Mouse (Mus musculus) cerebellum, postnatal 25 days (tissue): ENCODE measurements around the gene Serpina6.
"Not testable (repeated sequence)": the region's sequence is repeated elsewhere in the genome, so short reads cannot be mapped to it uniquely, and the experiment has no call there.

ENCODE experiments used
- DNase-seq, 2 experiments: peaks; one replicate each; pipeline ENCODE4 v3.0.0; 2021; ENCODE audit warnings: mixed read lengths in 2 of 2

Serpina6 gene

DNA sequence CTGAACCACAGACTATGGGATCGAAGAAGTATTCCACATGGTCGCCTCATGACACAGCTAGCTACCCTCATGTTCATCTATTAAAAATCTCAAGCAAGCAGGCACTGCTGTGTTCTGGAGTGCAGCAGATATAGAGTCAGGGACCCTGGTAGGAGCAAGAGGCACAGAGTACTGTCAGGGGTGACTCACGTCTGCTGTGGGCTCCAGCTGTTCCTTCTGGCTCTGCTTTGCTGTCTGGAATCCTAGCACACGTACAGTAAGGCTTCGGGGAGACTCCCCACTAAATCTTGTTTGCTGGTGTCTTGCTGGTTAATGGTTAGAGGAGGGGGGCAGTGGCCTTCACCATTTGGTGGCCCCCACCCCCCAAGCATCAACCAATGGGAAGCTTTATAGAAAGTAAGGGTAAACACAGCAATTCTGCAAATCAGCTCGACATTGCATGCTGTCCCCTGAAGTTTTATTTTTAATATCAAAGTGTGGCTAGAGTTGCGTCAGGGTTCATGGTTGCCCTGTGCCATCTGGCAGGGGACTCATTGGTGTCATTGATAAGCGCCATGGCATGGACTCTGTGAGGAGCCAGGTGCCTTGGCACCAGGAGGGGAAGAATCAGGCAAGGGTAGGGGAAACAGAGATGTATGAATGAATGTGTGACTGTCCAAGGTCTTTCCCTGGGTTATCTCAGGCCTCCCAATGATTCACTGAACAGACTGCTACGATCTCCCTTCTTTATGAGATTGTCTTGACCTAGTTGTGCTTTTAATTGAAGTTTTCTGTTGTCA is at the start of gene Serpina6:
TSS of gene Serpina6 (minus strand) at position 365 of the 779 bp plus-strand sequence.
- no peak for DNase-seq

DNA sequence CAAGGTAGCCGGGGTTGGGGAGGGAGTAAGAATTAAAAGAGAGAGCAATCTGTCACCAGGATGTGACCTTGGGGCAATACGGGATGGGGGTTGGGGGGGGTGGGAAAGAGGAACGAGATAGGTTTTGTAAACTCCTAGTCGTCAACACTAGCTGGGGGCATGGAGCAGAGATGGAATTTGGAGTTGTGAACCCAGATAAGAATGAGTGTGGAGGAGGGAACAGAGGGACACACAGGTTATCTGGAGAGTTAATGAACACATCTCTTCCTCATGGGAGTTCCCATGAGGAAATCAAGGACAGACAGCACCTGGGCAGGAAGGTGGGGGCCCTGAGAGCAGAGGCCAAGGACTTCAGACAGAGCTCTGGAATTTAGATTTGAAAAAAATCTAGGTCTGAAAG is 49.1 kb upstream of the Serpina6 start:
- DNase-seq = no peak

GRCm38 (mm10) chr12:103705547-103705946 is 48.5 kb upstream of the Serpina6 start:
- DNase-seq = no peak

DNA sequence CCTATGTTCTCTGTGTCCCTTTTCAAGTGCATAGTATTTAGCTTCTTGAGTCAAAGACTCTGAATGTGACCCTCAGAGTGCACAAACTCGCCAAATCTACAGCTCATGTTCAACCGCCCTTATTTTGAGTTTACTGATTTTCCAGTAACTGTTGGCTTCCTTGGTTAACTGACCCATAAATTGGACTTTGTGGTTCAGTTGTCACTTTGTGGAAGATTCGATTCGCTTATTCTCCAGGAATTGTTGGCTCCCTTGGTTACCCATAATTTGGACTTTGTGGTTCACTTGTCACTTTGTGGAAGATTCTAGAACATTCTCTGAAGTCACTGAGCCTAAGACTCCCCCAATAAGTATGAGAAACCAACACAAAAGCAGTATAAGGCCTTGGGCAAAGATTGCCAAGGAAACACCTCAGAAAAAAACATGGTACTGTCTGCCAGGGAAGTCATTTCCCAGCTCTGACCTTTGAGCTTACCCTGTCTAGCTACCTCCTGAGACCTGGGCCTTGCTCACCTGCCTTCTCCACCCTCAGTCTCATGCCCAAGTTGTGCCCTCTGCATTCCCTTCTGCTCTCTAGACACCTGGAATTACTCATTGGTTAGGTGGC is 43.2 kb upstream of the Serpina6 start:
- no peak for DNase-seq

DNA sequence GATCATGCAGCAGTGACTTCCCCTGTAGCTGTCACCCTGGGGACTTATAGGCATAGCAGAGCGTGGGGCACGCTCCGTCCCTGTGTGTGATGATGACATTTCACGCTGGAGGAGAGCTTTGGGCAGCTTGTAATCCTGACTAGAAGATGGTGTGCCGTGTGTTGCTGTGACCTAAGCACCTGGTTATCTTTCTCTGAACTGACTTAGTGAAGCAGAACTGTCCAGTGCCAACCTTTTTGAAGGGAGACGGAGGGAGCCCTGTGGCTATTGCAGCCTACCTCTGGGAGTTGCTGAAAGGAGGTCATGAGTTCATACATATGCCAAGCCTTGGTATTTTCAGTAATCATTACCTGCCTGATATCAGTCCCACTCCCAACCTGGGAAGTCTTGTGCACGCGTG is 38.4 kb upstream of the Serpina6 start, which contains the start of gene Serpina1f:
TSS of gene Serpina1f (minus strand) at position 101 of the 400 bp plus-strand sequence.
- DNase-seq = no peak

GRCm38 (mm10) chr12:103688221-103688814 is 31.3 kb upstream of the Serpina6 start:
- DNase-seq = no peak

GRCm38 (mm10) chr12:103687021-103687420 is 30.0 kb upstream of the Serpina6 start:
- no peak for DNase-seq

DNA sequence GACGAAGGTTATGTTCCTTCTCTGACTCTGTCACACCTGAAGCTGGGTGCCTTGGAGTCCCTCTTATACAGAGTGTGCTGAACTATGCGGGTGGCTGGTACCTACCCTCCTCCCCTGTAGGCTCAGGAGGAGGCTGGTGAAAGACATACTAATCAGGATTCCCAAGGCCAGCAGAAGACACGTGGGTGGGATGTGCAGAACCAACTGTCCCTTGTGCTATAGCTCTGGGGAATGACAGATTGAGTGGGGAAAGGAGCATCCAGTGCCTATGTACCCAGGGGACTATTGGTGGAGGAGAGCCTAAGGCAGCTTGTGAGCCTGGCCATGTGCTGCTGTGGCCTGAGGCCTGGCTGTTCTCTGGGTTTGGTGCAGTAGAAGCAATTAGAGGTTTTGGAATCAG is 29.0 kb upstream of the Serpina6 start:
- no peak for DNase-seq

DNA sequence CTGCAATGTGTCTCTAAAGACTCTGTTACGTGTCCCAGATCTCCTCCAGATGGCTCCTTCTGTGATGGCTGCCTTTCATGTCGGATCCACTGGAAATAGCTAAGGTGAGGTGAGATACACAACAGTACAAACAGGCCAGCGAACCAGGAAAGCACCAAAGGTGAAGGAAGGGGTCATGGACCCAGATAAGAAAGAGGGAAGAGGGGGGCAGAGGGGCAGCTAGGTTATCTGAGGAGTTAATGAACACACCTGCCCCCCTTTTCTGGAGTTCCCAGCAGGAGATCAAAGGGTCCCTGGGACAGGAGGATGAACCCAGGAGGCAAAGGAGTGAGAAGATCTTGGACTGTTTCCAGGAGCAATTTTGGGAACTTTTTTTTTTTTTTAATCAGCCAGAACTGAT is 28.4 kb upstream of the Serpina6 start:
- DNase-seq = no peak

- DNase-seq = no peak
Measured at GRCm38 (mm10) chr12:103683775-103684174, 26.8 kb upstream of the Serpina6 start.

- DNase-seq = no peak
Measured at GRCm38 (mm10) chr12:103681739-103682138, 24.7 kb upstream of the Serpina6 start.

DNA sequence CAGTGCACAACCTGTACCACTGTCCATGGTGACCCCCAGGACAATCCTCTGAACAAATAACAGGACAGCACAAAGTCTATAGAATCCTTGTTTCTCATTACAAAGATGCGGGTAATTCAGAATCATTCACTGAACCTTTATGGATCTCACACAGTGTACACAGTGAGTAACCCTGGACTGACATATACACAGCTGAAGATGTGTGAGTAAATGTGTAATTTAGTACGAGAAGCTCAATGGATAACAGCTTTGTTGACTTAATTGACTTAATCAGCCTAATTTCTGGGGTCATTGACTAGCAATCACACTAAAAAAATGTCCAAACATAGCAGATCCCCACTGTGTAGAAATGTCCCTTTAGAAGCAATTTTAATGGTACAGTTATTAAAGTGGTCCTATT is 24.2 kb upstream of the Serpina6 start:
- no peak for DNase-seq

DNA sequence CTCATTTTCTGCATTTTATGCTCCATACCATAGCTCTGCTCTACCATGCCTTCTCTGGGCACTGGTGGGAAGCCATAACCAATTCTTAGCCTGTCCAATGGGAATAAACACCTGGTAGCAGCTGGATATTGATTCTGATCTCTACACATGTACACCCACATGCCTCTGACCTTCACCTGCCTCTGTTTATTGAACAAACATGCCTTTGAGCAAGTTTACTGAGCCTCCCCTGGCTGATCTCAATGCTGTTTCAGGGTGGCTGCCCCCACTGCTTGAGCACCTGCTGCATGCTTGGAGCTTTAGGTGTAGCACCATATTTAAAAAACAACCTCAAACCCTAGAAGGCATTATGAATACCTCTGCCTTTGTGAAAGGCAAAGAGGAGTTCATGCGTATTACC is 22.8 kb upstream of the Serpina6 start:
- not testable (repeated sequence) for DNase-seq

- no peak for DNase-seq
Measured at GRCm38 (mm10) chr12:103676039-103676438, 19.0 kb upstream of the Serpina6 start, which contains the start of gene Serpina16. TSS of gene Serpina16 (minus strand) at chr12:103676139.

GRCm38 (mm10) chr12:103673179-103673578 is 16.2 kb upstream of the Serpina6 start:
- DNase-seq = no peak

DNA sequence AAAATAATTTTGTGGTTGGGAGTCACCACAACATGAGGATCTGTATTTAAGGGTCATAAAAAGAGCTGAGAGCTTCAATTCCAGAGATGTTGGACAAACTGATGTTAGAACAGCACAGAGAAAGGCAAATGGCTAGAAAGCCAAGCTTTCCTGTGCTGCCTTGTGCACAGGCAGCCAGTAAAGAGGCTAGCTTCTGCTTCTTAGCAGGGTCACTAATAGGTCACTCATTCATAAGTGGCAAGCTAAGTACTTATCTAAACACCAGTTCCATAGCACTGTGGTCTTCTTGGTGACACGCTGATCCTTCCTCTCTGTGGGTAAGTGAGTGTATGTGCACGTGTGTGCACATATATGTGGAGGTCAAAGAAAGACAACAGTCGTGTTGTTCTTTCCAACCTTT is 14.5 kb upstream of the Serpina6 start:
- no peak for DNase-seq

- no peak for DNase-seq
Measured at GRCm38 (mm10) chr12:103670964-103671363, 14.0 kb upstream of the Serpina6 start.

GRCm38 (mm10) chr12:103670344-103670743 is 13.3 kb upstream of the Serpina6 start:
- DNase-seq = no peak

- no peak for DNase-seq
Measured at GRCm38 (mm10) chr12:103665286-103665685, 8.3 kb upstream of the Serpina6 start.

- not testable (repeated sequence) for DNase-seq
Measured at GRCm38 (mm10) chr12:103662053-103662452, 5.0 kb upstream of the Serpina6 start.

- DNase-seq = no peak
Measured at GRCm38 (mm10) chr12:103660076-103660475, 3.1 kb upstream of the Serpina6 start.

DNA sequence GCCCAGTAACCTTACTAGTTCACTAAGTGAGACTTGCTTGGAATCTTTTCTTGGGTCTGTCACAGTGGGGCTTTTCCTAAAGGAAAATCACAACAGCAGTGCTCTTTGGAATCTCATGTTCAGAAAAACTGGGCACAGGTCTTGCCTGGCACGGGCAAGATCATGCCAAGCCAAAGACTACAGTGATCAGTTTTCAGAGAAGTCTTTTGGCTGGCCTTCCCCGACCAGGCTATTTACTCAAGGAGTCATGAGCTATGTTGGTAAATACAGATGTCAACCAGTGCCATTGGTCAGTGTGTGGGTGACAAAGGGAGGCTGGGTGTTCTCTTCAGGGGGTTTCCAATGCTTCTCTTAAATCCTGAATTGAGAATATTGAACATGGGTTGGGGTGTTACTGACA is 2.2 kb upstream of the Serpina6 start:
- DNase-seq = no peak

- DNase-seq = no peak
Measured at GRCm38 (mm10) chr12:103657991-103658390, 979 bp upstream of the Serpina6 start.
